Mouse (Mus musculus): ENCODE measurements around the gene Trappc10. TPM values are rescaled to one million over a fixed set of nuclear protein-coding genes. Genes with fewer than 3 reads are reported as not detected.
A peak's percentile ranks its signal among the peaks of the same experiment; 100 is the strongest.

Gene Trappc10
- 21.7 and 26.2 TPM in 2 replicates for polyA plus RNA-seq (2016; fragmentation: Nextera tagmentation; extraction: Ambion mirVana)

DNA sequence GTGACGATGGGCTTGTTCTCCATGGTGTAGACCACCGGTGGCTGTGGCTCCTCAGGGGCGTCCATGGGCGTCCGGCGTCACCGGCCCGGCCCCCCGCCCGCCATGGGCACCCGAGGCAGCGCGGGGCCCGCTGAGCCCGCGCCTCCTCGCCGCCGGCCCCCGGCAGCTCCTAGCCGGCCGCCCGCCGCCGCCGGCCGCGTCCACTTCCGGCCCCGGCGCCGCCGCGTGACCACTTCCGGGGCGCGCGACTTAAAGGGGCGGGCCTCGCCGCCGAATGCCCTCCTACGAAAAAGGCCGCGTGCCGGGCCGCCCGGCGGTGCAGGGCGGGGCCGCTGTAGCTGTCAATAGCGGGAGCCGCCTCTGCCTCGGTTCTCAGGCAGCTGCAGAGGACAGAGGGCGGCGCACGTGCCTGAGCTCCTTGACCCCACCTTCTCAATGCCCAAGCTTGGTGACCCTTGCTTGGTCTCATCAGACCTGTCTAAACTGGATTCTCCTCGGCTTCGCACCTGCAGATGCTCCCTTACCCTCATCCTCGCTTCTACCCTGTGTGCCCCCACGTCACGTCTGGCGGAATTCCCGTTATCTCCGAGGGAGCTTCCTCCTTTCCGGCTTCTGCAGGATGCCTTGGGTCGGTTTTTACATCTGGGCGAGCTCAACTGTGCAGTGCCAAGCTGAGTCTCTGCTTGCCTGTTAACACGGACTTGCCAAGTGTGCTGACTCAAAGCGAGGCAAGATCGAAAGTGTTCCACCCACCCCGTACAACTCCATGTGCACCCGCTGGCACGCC is at the start of gene Trappc10:
Trappc10 (minus strand) TSS at position 204 of the 787 bp plus-strand sequence.
- H3K4me1 ChIP-seq = peaks cover 21% of the 10 kb centered on the region
- peak within 1 kb of the TSS; percentile 90 for H3K9ac ChIP-seq (replicated peaks)
- peak within 1 kb of the TSS; percentile 67 for H3K27ac ChIP-seq (replicated peaks)
- WGBS = under 1% methylated on average over 44 of the region's 74 CpGs
- H3K27me3 ChIP-seq = 0 out of 2 replicates have a peak, but pooled peaks cover 7% of the 10 kb centered on the region
- peak within 1 kb of the TSS; percentile 94 for H3K4me3 ChIP-seq
- peak within 1 kb of the TSS; percentile 93 for H3K4me2 ChIP-seq (replicated peaks)
- no peaks in the 10 kb centered on the region for H3K36me3 ChIP-seq
- ATAC-seq (ENCODE audit: low FRiP score, low read depth) = peak; percentile 97
- no peaks in the 10 kb centered on the region for H3K9me3 ChIP-seq

- Histone ChIP-seq H3K9ac (replicated peaks) (no peak overlapping the region), H3K27ac (replicated peaks) (no peak overlapping the region), H3K4me3 (no peak overlapping the region), H3K27me3 (no peaks in the 10 kb centered on the region), H3K9me3 (no peaks in the 10 kb centered on the region), H3K4me1 (peaks cover 4% of the 10 kb centered on the region; the same call in 1 of the 2 replicates), H3K4me2 (replicated peaks) (no peak overlapping the region), H3K36me3 (no peaks in the 10 kb centered on the region)
- ATAC-seq (ENCODE audit: low FRiP score, low read depth) = no peak
- 88% methylated on average over 1 of the region's 1 CpGs for WGBS
These were observed 49.1 kb upstream of the Trappc10 start for GRCm38 (mm10) chr10:78293576-78293975.

GRCm38 (mm10) chr10:78292381-78292780 is 47.9 kb upstream of the Trappc10 start:
- ATAC-seq (ENCODE audit: low FRiP score, low read depth) = no peak
- peaks cover 6% of the 10 kb centered on the region for H3K36me3 ChIP-seq
- H3K27me3 ChIP-seq = no peaks in the 10 kb centered on the region
- no peaks in the 10 kb centered on the region for H3K4me1 ChIP-seq
- 95% methylated on average over 5 of the region's 5 CpGs for WGBS
- H3K9ac ChIP-seq (replicated peaks) = no peak overlapping the region
- H3K27ac ChIP-seq (replicated peaks) = no peak overlapping the region
- H3K4me3 ChIP-seq = no peak overlapping the region
- no peaks in the 10 kb centered on the region for H3K9me3 ChIP-seq
- no peak overlapping the region for H3K4me2 ChIP-seq (replicated peaks)

DNA sequence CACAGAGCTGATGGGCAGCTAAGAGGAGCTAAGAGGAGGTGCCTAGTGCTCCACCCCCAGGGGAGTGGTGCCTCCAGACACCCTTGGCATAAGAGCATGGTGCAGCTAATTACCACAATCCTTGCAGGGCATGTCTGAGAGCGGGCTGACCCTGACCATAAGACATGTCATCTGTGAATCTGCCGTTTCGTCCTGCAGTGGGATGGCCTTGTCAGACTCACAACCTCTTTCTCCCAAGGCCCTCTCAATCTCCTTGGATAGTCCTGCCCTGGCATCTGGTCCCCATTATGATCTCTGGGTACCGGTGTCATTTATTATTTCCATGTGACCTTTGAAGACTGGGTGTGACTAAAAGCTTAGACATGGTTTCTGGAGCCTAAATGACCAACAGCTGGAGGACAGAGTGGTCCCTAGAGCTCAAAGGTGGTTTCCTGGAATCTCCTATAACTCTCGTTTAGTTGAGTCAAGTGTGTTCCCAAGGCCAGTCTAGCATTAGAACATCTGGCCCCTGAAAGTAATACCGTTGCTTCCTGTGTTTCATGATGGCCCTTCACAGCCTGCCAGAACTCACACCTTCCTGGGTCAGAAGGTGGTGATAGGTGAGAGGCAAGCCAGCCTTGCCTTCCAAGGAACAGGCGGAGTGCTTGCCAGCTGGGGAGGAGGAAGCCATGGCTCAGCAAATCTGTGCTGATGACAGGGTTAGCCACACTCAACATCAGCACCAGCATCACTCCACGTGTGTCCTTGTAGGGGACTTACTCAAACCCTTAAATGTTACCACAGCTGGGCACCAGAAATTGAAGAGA is 46.5 kb upstream of the Trappc10 start:
- H3K4me2 ChIP-seq (replicated peaks) = no peak overlapping the region
- no peaks in the 10 kb centered on the region for H3K9me3 ChIP-seq
- H3K27ac ChIP-seq (replicated peaks) = no peak overlapping the region
- peaks cover 20% of the 10 kb centered on the region for H3K36me3 ChIP-seq
- H3K4me3 ChIP-seq = no peak overlapping the region
- 82% methylated on average over 8 of the region's 8 CpGs for WGBS
- no peaks in the 10 kb centered on the region for H3K27me3 ChIP-seq
- no peak overlapping the region for H3K9ac ChIP-seq (replicated peaks)
- no peak for ATAC-seq (ENCODE audit: low FRiP score, low read depth)
- H3K4me1 ChIP-seq = no peaks in the 10 kb centered on the region

- H3K4me1 ChIP-seq = no peaks in the 10 kb centered on the region
- no peaks in the 10 kb centered on the region for H3K9me3 ChIP-seq
- H3K9ac ChIP-seq (replicated peaks) = no peak overlapping the region
- no peak overlapping the region for H3K27ac ChIP-seq (replicated peaks)
- no peak overlapping the region for H3K4me3 ChIP-seq
- no peaks in the 10 kb centered on the region for H3K27me3 ChIP-seq
- no peak overlapping the region for H3K4me2 ChIP-seq (replicated peaks)
- H3K36me3 ChIP-seq = peaks cover 41% of the 10 kb centered on the region
- no peak for ATAC-seq (ENCODE audit: low FRiP score, low read depth)
- WGBS = 92% methylated on average over 4 of the region's 4 CpGs
These were observed 44.5 kb upstream of the Trappc10 start for GRCm38 (mm10) chr10:78288896-78289295.

DNA sequence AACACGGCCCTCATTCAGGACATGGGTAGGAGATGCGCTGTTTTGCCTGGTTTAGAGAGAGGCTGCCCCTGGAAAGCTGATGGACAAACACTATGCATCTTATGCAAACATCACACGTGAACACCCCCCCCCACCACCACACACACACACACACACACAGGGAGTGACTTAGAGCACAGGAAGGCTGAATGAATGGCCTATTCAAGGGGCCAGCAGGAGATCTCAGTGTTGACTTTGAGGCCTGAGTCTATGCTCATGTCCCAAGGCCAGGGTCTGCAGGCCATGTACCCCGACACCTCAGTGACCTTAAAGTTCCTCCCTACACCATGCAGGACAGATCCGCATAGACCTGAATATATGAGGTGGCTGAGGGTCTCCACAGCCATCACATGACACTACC is 43.7 kb upstream of the Trappc10 start:
- Histone ChIP-seq H3K4me1 (no peaks in the 10 kb centered on the region), H3K36me3 (peaks cover 47% of the 10 kb centered on the region), H3K9ac (replicated peaks) (no peak overlapping the region), H3K27me3 (no peaks in the 10 kb centered on the region), H3K27ac (replicated peaks) (no peak overlapping the region), H3K4me3 (no peak overlapping the region), H3K4me2 (replicated peaks) (no peak overlapping the region), H3K9me3 (no peaks in the 10 kb centered on the region)
- ATAC-seq (ENCODE audit: low FRiP score, low read depth) = no peak
- WGBS = 86% methylated on average over 5 of the region's 5 CpGs

DNA sequence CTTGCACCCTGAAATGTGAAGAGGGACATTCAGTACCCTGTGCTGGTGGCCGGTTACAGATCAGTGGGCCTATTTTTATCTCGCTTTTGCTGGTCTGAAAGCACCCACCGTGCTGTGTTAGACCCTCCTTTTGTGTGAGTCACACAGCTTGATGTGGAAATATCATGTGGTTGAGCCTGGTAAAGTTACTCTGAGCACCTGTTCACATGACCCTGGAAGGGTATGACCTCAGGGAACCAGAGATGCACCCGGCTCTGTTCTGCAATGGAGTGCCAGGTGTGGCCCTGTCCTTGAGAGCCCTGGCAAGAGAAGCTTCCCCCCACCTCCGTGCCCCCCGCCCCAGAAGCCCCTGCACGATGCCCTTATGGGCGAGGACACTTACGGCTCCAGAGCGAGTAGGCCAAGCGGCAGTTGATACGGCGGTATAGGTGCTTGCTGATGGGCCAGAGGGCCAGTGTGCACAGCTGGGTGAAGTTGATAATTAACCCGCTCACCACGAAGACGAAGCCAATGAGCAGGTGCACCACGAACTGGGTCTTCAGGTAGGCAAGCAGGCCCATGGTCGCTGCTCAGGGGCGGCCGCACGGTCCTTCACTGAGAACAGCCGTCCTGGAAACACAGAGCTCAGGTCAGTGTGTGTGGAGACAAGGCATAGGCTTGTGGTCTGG is 43.2 kb upstream of the Trappc10 start:
- no peak overlapping the region for H3K4me2 ChIP-seq (replicated peaks)
- H3K4me3 ChIP-seq = no peak overlapping the region
- WGBS = 91% methylated on average over 22 of the region's 22 CpGs
- H3K4me1 ChIP-seq = no peaks in the 10 kb centered on the region
- peaks cover 53% of the 10 kb centered on the region for H3K36me3 ChIP-seq
- H3K27me3 ChIP-seq = no peaks in the 10 kb centered on the region
- H3K27ac ChIP-seq (replicated peaks) = no peak overlapping the region
- no peaks in the 10 kb centered on the region for H3K9me3 ChIP-seq
- H3K9ac ChIP-seq (replicated peaks) = no peak overlapping the region
- ATAC-seq (ENCODE audit: low FRiP score, low read depth) = no peak

- Histone ChIP-seq H3K4me3 (no peak overlapping the region), H3K4me1 (no peaks in the 10 kb centered on the region), H3K36me3 (peaks cover 69% of the 10 kb centered on the region), H3K27ac (replicated peaks) (no peak overlapping the region), H3K9ac (replicated peaks) (no peak overlapping the region), H3K27me3 (no peaks in the 10 kb centered on the region), H3K9me3 (no peaks in the 10 kb centered on the region), H3K4me2 (replicated peaks) (no peak overlapping the region)
- WGBS = 91% methylated on average over 4 of the region's 4 CpGs
- ATAC-seq (ENCODE audit: low FRiP score, low read depth) = no peak
These were observed 41.5 kb upstream of the Trappc10 start for GRCm38 (mm10) chr10:78285959-78286358.

- H3K27ac ChIP-seq (replicated peaks) = no peak overlapping the region
- peaks cover 75% of the 10 kb centered on the region for H3K36me3 ChIP-seq
- H3K9me3 ChIP-seq = no peaks in the 10 kb centered on the region
- no peaks in the 10 kb centered on the region for H3K27me3 ChIP-seq
- ATAC-seq (ENCODE audit: low FRiP score, low read depth) = no peak
- no peak overlapping the region for H3K4me3 ChIP-seq
- 91% methylated on average over 6 of the region's 6 CpGs for WGBS
- H3K4me1 ChIP-seq = no peaks in the 10 kb centered on the region
- H3K4me2 ChIP-seq (replicated peaks) = no peak overlapping the region
- H3K9ac ChIP-seq (replicated peaks) = no peak overlapping the region
These were observed 41.0 kb upstream of the Trappc10 start for GRCm38 (mm10) chr10:78285409-78285808.

- H3K9me3 ChIP-seq = no peaks in the 10 kb centered on the region
- H3K36me3 ChIP-seq = peaks cover 80% of the 10 kb centered on the region
- WGBS = 96% methylated on average over 12 of the region's 12 CpGs
- H3K4me2 ChIP-seq (replicated peaks) = no peak overlapping the region
- H3K4me1 ChIP-seq = no peaks in the 10 kb centered on the region
- H3K27ac ChIP-seq (replicated peaks) = no peak overlapping the region
- ATAC-seq (ENCODE audit: low FRiP score, low read depth) = no peak
- no peaks in the 10 kb centered on the region for H3K27me3 ChIP-seq
- no peak overlapping the region for H3K4me3 ChIP-seq
- no peak overlapping the region for H3K9ac ChIP-seq (replicated peaks)
These were observed 40.4 kb upstream of the Trappc10 start for GRCm38 (mm10) chr10:78284812-78285211.

- no peaks in the 10 kb centered on the region for H3K9me3 ChIP-seq
- H3K36me3 ChIP-seq = peaks cover 84% of the 10 kb centered on the region
- H3K4me1 ChIP-seq = no peaks in the 10 kb centered on the region
- H3K9ac ChIP-seq (replicated peaks) = no peak overlapping the region
- no peaks in the 10 kb centered on the region for H3K27me3 ChIP-seq
- WGBS = 92% methylated on average over 4 of the region's 4 CpGs
- ATAC-seq (ENCODE audit: low FRiP score, low read depth) = no peak
- H3K4me3 ChIP-seq = no peak overlapping the region
- H3K4me2 ChIP-seq (replicated peaks) = no peak overlapping the region
- H3K27ac ChIP-seq (replicated peaks) = no peak overlapping the region
These were observed 38.0 kb upstream of the Trappc10 start for GRCm38 (mm10) chr10:78282411-78282810.

- Histone ChIP-seq H3K4me2 (replicated peaks) (no peak overlapping the region), H3K9ac (replicated peaks) (no peak overlapping the region), H3K4me3 (no peak overlapping the region), H3K9me3 (no peaks in the 10 kb centered on the region), H3K4me1 (no peaks in the 10 kb centered on the region), H3K27me3 (no peaks in the 10 kb centered on the region), H3K36me3 (peaks cover 76% of the 10 kb centered on the region), H3K27ac (replicated peaks) (no peak overlapping the region)
- 94% methylated on average over 9 of the region's 9 CpGs for WGBS
- no peak for ATAC-seq (ENCODE audit: low FRiP score, low read depth)
These were observed 36.0 kb upstream of the Trappc10 start for GRCm38 (mm10) chr10:78280486-78280885.
